Mouse (Mus musculus) heart, embryonic 15.5 days (tissue): ENCODE data around the gene Grm1. TPM values are rescaled to one million over a fixed set of nuclear protein-coding genes. Genes with fewer than 3 reads are reported as not detected.

Experiments
- ATAC-seq: fragments of 200-750 bp; cut with Nextera tagmentation; replicated peaks from 2 replicates; pipeline ENCODE4 v1.8.0; 2017; ENCODE audit warnings: low read depth, moderate TSS enrichment; ENCODE audit not compliant: insufficient number of reproducible peaks, insufficient read depth, low FRiP score
- H3K27ac ChIP-seq: fragments of 300-500 bp; sonication (generic); 2 replicates; pipeline ENCODE4 v1.5.1; 2015; ENCODE audit warnings: mild to moderate bottlenecking, inconsistent platforms
- H3K27me3 ChIP-seq: fragments of 300-500 bp; sonication (generic); 2 replicates; pipeline ENCODE4 v1.6.1; 2015; ENCODE audit warnings: inconsistent platforms
- H3K36me3 ChIP-seq: fragments of 300-500 bp; sonication (generic); 2 replicates; pipeline ENCODE4 v1.6.1; 2015; ENCODE audit warnings: mild to moderate bottlenecking, inconsistent platforms
- H3K4me1 ChIP-seq: fragments of 300-500 bp; sonication (generic); replicated peaks from 2 replicates; pipeline ENCODE4 v1.6.1; 2015; ENCODE audit warnings: inconsistent platforms
- H3K4me2 ChIP-seq: fragments of 300-500 bp; sonication (generic); 2 replicates; pipeline ENCODE4 v1.6.1; 2015; ENCODE audit warnings: inconsistent platforms, mild to moderate bottlenecking, moderate library complexity
- H3K4me3 ChIP-seq: fragments of 300-500 bp; sonication (generic); 2 replicates; pipeline ENCODE4 v1.5.1; 2015; ENCODE audit warnings: mild to moderate bottlenecking, inconsistent platforms
- H3K9ac ChIP-seq: fragments of 300-500 bp; sonication (generic); 2 replicates; pipeline ENCODE4 v1.6.1; 2015; ENCODE audit warnings: mild to moderate bottlenecking, inconsistent platforms
- H3K9me3 ChIP-seq: fragments of 300-500 bp; sonication (generic); replicated peaks from 2 replicates; pipeline ENCODE4 v1.6.1; 2016; ENCODE audit warnings: inconsistent platforms
- WGBS: fragments of 180-500 bp; shearing (Covaris S2); methylation state at CpG from one replicate; pipeline ENCODE4 v1.1.7; 2015; ENCODE audit warnings: mixed read lengths; 5-methylcytosine and 5-hydroxymethylcytosine counted together
- polyA plus RNA-seq: library from polyadenylated mRNA; unstranded; fragments of >200 nt; fragmentation: Nextera tagmentation; extraction: Ambion mirVana; gene quantifications from 2 replicates; pipeline ENCODE4 v1.2.1, GENCODE M21; 2015

Gene Grm1
- polyA plus RNA-seq, 1 experiment from 2014 or later = 0.08 TPM

GRCm38 (mm10) chr10:10884992-10885391, 197.2 kb downstream of the Grm1 start:
- H3K4me1 ChIP-seq = no peaks in the 10 kb centered on the region
- ATAC-seq = no peak
- H3K9me3 ChIP-seq = no peaks in the 10 kb centered on the region
- no peaks in the 10 kb centered on the region for H3K36me3 ChIP-seq
- H3K9ac ChIP-seq = no peak overlapping the region
- 16% methylated on average over 2 of the region's 2 CpGs for WGBS
- no peaks in the 10 kb centered on the region for H3K27me3 ChIP-seq
- no peak overlapping the region for H3K4me3 ChIP-seq
- no peak overlapping the region for H3K4me2 ChIP-seq
- H3K27ac ChIP-seq = no peak overlapping the region

DNA sequence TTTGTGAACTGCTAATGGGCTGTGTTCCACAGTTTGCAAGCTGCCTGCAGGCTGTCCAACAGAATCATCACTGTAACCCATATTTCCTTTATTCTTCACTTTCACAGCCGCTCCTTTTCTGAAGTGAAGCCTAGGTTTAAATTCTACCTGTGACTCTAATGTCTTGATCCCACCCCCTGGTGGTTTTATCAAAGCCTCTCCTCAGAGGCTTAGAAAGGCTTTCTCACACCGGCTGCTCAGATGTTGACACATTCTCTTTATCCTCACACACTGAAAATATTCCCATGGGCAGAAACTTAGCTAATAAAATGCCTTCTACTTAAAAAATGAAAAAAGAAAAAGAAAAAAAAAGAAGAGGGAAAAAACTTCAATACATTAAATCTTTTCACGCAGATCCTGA, 210.0 kb downstream of the Grm1 start:
- 34% methylated on average over 3 of the region's 3 CpGs for WGBS
- no peaks in the 10 kb centered on the region for H3K4me1 ChIP-seq
- no peak overlapping the region for H3K27ac ChIP-seq
- no peak for ATAC-seq
- no peak overlapping the region for H3K9ac ChIP-seq
- no peaks in the 10 kb centered on the region for H3K27me3 ChIP-seq
- H3K9me3 ChIP-seq = no peaks in the 10 kb centered on the region
- H3K4me3 ChIP-seq = no peak overlapping the region
- no peaks in the 10 kb centered on the region for H3K36me3 ChIP-seq
- no peak overlapping the region for H3K4me2 ChIP-seq

DNA sequence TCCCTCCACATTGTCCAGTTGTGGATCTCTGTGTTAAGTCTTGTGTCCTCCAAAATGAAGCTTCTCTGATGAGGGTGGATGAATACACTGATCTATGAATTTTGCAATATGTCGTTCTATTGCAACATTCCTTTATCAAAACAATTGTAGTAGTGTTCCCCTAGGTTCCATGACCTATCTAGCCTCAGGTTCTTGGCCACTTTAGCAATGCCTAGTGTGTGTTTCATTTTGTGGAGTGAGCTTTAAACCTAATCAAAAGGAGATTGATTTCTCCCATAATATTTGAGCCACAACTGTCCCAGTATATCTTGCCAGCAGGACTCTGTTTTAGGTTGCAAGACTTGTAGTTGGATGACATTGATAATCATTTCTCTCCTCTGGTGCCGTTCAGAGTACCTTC, 211.9 kb downstream of the Grm1 start:
- WGBS = 81% methylated on average over 2 of the region's 2 CpGs
- no peak for ATAC-seq
- Histone ChIP-seq H3K4me1 (no peaks in the 10 kb centered on the region), H3K4me3 (no peak overlapping the region), H3K27ac (no peak overlapping the region), H3K4me2 (no peak overlapping the region), H3K36me3 (no peaks in the 10 kb centered on the region), H3K27me3 (no peaks in the 10 kb centered on the region), H3K9ac (no peak overlapping the region), H3K9me3 (no peaks in the 10 kb centered on the region)

DNA sequence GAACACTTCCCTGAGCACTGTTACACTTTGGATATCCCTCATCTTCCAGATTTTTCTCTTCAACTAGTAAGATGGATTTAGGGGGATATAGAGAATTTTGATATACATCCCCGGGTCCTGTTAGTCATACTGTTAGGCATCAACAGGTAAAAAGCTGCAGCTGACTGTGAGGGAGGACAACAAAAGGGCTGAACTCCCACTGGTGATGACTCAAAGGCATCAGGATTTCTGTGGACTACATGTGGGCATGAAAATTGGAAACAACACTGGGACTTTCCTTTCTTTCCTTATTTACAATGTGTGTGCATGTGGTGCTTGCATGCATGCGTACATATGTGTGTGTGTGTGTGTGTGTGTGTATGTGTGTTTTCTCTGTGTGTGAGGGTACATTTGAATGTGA, 215.9 kb downstream of the Grm1 start:
- H3K4me1 ChIP-seq = no peaks in the 10 kb centered on the region
- H3K27me3 ChIP-seq = no peaks in the 10 kb centered on the region
- H3K27ac ChIP-seq = no peak overlapping the region
- 59% methylated on average over 2 of the region's 2 CpGs for WGBS
- H3K9ac ChIP-seq = no peak overlapping the region
- no peak overlapping the region for H3K4me3 ChIP-seq
- H3K36me3 ChIP-seq = no peaks in the 10 kb centered on the region
- ATAC-seq = no peak
- H3K9me3 ChIP-seq = no peaks in the 10 kb centered on the region
- no peak overlapping the region for H3K4me2 ChIP-seq

- no peaks in the 10 kb centered on the region for H3K9me3 ChIP-seq
- H3K4me1 ChIP-seq = no peaks in the 10 kb centered on the region
- H3K36me3 ChIP-seq = no peaks in the 10 kb centered on the region
- H3K4me3 ChIP-seq = no peak overlapping the region
- WGBS = 50% methylated on average over 5 of the region's 5 CpGs
- H3K9ac ChIP-seq = no peak overlapping the region
- no peaks in the 10 kb centered on the region for H3K27me3 ChIP-seq
- no peak for ATAC-seq
- no peak overlapping the region for H3K27ac ChIP-seq
- no peak overlapping the region for H3K4me2 ChIP-seq
Observed at GRCm38 (mm10) chr10:10864759-10865158, 217.4 kb downstream of the Grm1 start.

- no peaks in the 10 kb centered on the region for H3K4me1 ChIP-seq
Observed at GRCm38 (mm10) chr10:10847376-10848286, 234.5 kb downstream of the Grm1 start.

DNA sequence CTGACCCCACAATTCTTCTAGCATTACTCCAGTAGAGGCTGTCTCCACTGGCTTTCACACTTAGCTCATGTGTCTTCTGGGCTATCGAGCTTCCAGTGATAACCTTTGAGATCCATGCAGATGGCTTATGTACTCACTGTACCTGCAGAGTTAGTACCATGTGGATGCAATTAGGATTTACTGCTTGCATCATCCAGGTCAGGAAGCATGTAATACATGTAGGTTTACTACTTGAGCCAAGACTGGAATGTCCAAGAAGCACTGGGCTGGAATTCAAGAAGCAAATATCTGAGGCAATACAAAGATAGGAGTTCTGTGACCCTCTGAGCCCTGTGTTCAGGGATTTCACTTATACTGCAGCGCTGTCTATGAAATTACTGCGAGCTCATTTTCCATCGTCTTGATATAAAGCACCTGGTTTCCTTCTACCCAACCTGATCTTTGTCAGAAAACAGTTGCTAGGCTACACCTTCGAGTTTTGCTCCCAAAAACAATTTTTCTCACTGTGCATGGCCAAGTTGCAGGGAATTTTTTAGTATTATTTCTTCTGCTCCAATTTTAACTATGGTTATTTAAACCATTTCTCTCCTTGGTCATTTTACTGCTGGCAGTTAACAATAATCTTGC, 237.0 kb downstream of the Grm1 start:
- Histone ChIP-seq H3K36me3 (no peaks in the 10 kb centered on the region), H3K4me2 (no peak overlapping the region)

More at GRCm38 (mm10) chr10:10847376-10848286, 234.5 kb downstream of the Grm1 start:
- no peak overlapping the region for H3K4me2 ChIP-seq
- WGBS = 70% methylated on average over 7 of the region's 7 CpGs
- no peak overlapping the region for H3K9ac ChIP-seq
- H3K36me3 ChIP-seq = no peaks in the 10 kb centered on the region
- H3K27me3 ChIP-seq = no peaks in the 10 kb centered on the region
- H3K27ac ChIP-seq = no peak overlapping the region
- no peak for ATAC-seq
- H3K9me3 ChIP-seq = no peaks in the 10 kb centered on the region
- no peak overlapping the region for H3K4me3 ChIP-seq

DNA sequence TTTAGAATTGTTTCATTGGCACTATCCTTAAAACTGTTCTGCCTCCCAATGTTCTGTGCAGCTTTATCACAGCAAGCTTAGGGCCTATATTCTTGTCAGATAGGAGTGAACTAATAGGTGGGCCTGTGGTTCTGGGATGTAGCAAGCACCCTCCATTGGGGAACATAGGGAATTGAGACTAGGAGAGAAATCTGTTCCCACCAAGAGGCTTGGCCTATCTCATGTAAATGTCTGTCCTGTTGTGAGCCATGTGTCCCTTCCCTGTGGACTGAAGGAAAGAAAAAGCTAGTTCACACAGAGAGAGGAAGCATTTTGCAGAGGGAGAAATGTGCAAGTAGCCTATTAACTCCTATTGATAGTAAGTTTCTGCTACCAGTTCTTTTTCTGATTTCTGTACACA, 246.8 kb downstream of the Grm1 start:
- Histone ChIP-seq H3K4me2 (no peak overlapping the region), H3K9me3 (no peaks in the 10 kb centered on the region), H3K4me1 (no peaks in the 10 kb centered on the region), H3K27ac (no peak overlapping the region), H3K9ac (no peak overlapping the region), H3K27me3 (no peaks in the 10 kb centered on the region), H3K4me3 (no peak overlapping the region), H3K36me3 (no peaks in the 10 kb centered on the region)
- ATAC-seq = no peak

More for the DNA sequence above, 237.0 kb downstream of the Grm1 start:
- Histone ChIP-seq H3K27me3 (no peaks in the 10 kb centered on the region), H3K27ac (no peak overlapping the region), H3K4me3 (no peak overlapping the region), H3K9ac (no peak overlapping the region), H3K9me3 (no peaks in the 10 kb centered on the region), H3K4me1 (no peaks in the 10 kb centered on the region)
- no peak for ATAC-seq
- 66% methylated on average over 5 of the region's 5 CpGs for WGBS

DNA sequence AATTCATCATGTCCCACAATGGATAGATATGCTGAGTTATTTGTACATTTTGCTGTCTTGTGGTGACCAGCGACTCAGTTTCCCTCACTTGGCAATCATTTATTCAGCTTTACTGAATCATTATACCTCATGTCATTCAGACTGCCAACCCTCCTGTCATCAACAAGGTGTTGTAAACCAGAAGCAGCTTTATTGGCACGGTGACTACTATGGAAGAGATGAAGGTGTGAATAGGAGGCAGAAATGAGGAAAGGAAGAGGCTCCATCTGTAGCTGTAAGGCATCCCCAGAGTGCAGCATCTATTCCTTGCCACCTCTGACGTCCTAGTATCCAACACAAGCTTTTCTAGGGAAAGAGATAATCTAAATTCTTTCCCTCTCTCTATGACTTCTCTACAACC, 247.3 kb downstream of the Grm1 start:
- ATAC-seq = no peak
- H3K36me3 ChIP-seq = no peaks in the 10 kb centered on the region
- no peak overlapping the region for H3K27ac ChIP-seq
- H3K4me3 ChIP-seq = no peak overlapping the region
- no peak overlapping the region for H3K4me2 ChIP-seq
- no peak overlapping the region for H3K9ac ChIP-seq
- WGBS = 65% methylated on average over 3 of the region's 3 CpGs
- H3K9me3 ChIP-seq = no peaks in the 10 kb centered on the region
- no peaks in the 10 kb centered on the region for H3K4me1 ChIP-seq
- no peaks in the 10 kb centered on the region for H3K27me3 ChIP-seq

GRCm38 (mm10) chr10:10831141-10831540, 251.0 kb downstream of the Grm1 start:
- H3K9me3 ChIP-seq = no peaks in the 10 kb centered on the region
- H3K4me1 ChIP-seq = no peaks in the 10 kb centered on the region
- H3K36me3 ChIP-seq = no peaks in the 10 kb centered on the region
- WGBS = 72% methylated on average over 1 of the region's 1 CpGs
- no peaks in the 10 kb centered on the region for H3K27me3 ChIP-seq
- H3K9ac ChIP-seq = no peak overlapping the region
- no peak for ATAC-seq
- H3K4me2 ChIP-seq = no peak overlapping the region
- no peak overlapping the region for H3K4me3 ChIP-seq
- H3K27ac ChIP-seq = no peak overlapping the region

- Histone ChIP-seq H3K4me1 (no peaks in the 10 kb centered on the region), H3K4me2 (no peak overlapping the region), H3K27ac (no peak overlapping the region), H3K4me3 (no peak overlapping the region), H3K9ac (no peak overlapping the region), H3K36me3 (no peaks in the 10 kb centered on the region), H3K9me3 (no peaks in the 10 kb centered on the region), H3K27me3 (no peaks in the 10 kb centered on the region)
- ATAC-seq = no peak
- 85% methylated on average over 1 of the region's 1 CpGs for WGBS
Observed at GRCm38 (mm10) chr10:10827308-10827707, 254.8 kb downstream of the Grm1 start.

- no peaks in the 10 kb centered on the region for H3K27me3 ChIP-seq
- no peak overlapping the region for H3K9ac ChIP-seq
- WGBS = 73% methylated on average over 2 of the region's 2 CpGs
- no peak overlapping the region for H3K27ac ChIP-seq
- no peaks in the 10 kb centered on the region for H3K4me1 ChIP-seq
- ATAC-seq = no peak
- no peak overlapping the region for H3K4me2 ChIP-seq
- H3K4me3 ChIP-seq = no peak overlapping the region
- no peaks in the 10 kb centered on the region for H3K36me3 ChIP-seq
- no peaks in the 10 kb centered on the region for H3K9me3 ChIP-seq
Observed at GRCm38 (mm10) chr10:10818061-10818460, 264.1 kb downstream of the Grm1 start.
